Comparison of ENCODE assay signal across 8 mouse cellular contexts in genomic region chr4:117283271-117284191, GRCm38 (mm10). TPM values are rescaled to one million over a fixed set of nuclear protein-coding genes. Genes with fewer than 3 reads are reported as not detected.
DNase-seq lines count a peak whose midpoint lies in the region; ATAC-seq and TF ChIP-seq lines count a peak whose summit lies in the region.

No protein-coding gene starts in this region.

- 12% methylated on average over 22 of the region's 22 CpGs for WGBS in forebrain, embryonic 14.5 days
- 5% methylated on average over 22 of the region's 22 CpGs for WGBS in midbrain, embryonic 11.5 days

- no peak for TF ChIP-seq CTCF in E14TG2a.4 (conservative IDR thresholded peaks at IDR 0.05; ENCODE audit: low read length)

- peak; percentile 56 for DNase-seq in adrenal gland, adult 2 months
- DNase-seq in adrenal gland, adult 18-20 months (ENCODE audit: low spot score in 2 of 2) = no peak
- peak; percentile 56 for DNase-seq in forebrain, embryonic 14.5 days (ENCODE audit: low spot score)
- DNase-seq in midbrain, embryonic 11.5 days (ENCODE audit: low spot score, missing footprints) = peak; percentile 95
- DNase-seq in layer of hippocampus, adult 11-12 months (ENCODE audit: low spot score) = no peak
- no peak for DNase-seq in thymus, postnatal 10 days (ENCODE audit: low spot score in 2 of 2)
- no peak for DNase-seq in urinary bladder, adult 2 months (ENCODE audit: low spot score)

- H3K9me3 ChIP-seq in E14TG2a.4 (ENCODE audit: low read length) = no peaks in the 10 kb centered on the region
- no peaks in the 10 kb centered on the region for H3K9me3 ChIP-seq in forebrain, embryonic 14.5 days (replicated peaks; ENCODE audit: control insufficient read depth, low read length)
- no peaks in the 10 kb centered on the region for H3K9me3 ChIP-seq in midbrain, embryonic 11.5 days (ENCODE audit: control insufficient read depth, low read length)

- peak overlapping the region; percentile 36 for H3K27ac ChIP-seq in forebrain, embryonic 14.5 days (ENCODE audit: low read depth, low read length)
- H3K27ac ChIP-seq in midbrain, embryonic 11.5 days (ENCODE audit: low read depth, low read length) = peak overlapping the region; percentile 78

- no peaks in the 10 kb centered on the region for H3K27me3 ChIP-seq in E14TG2a.4 (ENCODE audit: insufficient read depth, low read length)
- H3K27me3 ChIP-seq in forebrain, embryonic 14.5 days (replicated peaks; ENCODE audit: control insufficient read depth, insufficient read depth, low read length) = no peaks in the 10 kb centered on the region
- peaks cover 32% of the 10 kb centered on the region; the same call in 1 of the 2 replicates for H3K27me3 ChIP-seq in midbrain, embryonic 11.5 days (ENCODE audit: control insufficient read depth, insufficient read depth, low read length)

- peak; percentile 72 for ATAC-seq in forebrain, embryonic 14.5 days
- peak; percentile 85 for ATAC-seq in midbrain, embryonic 11.5 days (ENCODE audit: low FRiP score)

- H3K4me3 ChIP-seq in E14TG2a.4 (replicated peaks; ENCODE audit: low read length) = peak overlapping the region; percentile 37
- no peak overlapping the region for H3K4me3 ChIP-seq in forebrain, embryonic 14.5 days (ENCODE audit: low read depth, low read length)
- H3K4me3 ChIP-seq in midbrain, embryonic 11.5 days (ENCODE audit: low read depth, low read length) = no peak overlapping the region

- peaks cover 100% of the 10 kb centered on the region for H3K36me3 ChIP-seq in E14TG2a.4 (ENCODE audit: insufficient read depth, low read length)
- H3K36me3 ChIP-seq in forebrain, embryonic 14.5 days (ENCODE audit: control insufficient read depth, insufficient read depth, low read length) = peaks cover 85% of the 10 kb centered on the region
- peaks cover 13% of the 10 kb centered on the region for H3K36me3 ChIP-seq in midbrain, embryonic 11.5 days (ENCODE audit: control insufficient read depth, insufficient read depth, low read length)

- H3K9ac ChIP-seq in forebrain, embryonic 14.5 days (ENCODE audit: low read length) = peak overlapping the region; percentile 26
- H3K9ac ChIP-seq in midbrain, embryonic 11.5 days (ENCODE audit: low read length) = peak overlapping the region; percentile 13; the same call in 1 of the 2 replicates

- no peak overlapping the region for H3K4me2 ChIP-seq in forebrain, embryonic 14.5 days (ENCODE audit: low read length)
- peak overlapping the region; percentile 1; the same call in 1 of the 2 replicates for H3K4me2 ChIP-seq in midbrain, embryonic 11.5 days

- H3K4me1 ChIP-seq in E14TG2a.4 (replicated peaks; ENCODE audit: low read depth, low read length) = peaks cover 100% of the 10 kb centered on the region
- peaks cover 19% of the 10 kb centered on the region for H3K4me1 ChIP-seq in forebrain, embryonic 14.5 days (ENCODE audit: control insufficient read depth, insufficient read depth, low read length)
- H3K4me1 ChIP-seq in midbrain, embryonic 11.5 days (ENCODE audit: control insufficient read depth, insufficient read depth, low read length) = peaks cover 65% of the 10 kb centered on the region

RNA-seq across cellular contexts. Expression of gene Armh1, which starts 31.6 kb away (rescaled TPM):
- total RNA-seq in adrenal gland, adult 2 months (2021) = 1 to 10 TPM; 2.2 to 2.8 TPM
- polyA plus RNA-seq in adrenal gland, adult 2 months (2012; rRNA removed) = 6.1 and 6.7 TPM in 2 replicates
- 1 to 10 TPM; 1.9 to 2.4 TPM for total RNA-seq in adrenal gland, adult 18-20 months (2021)
- 0.62 and 0.81 TPM in 2 replicates for polyA plus RNA-seq in forebrain, embryonic 14.5 days (2014; fragmentation: Nextera tagmentation; extraction: Ambion mirVana)
- polyA plus RNA-seq in midbrain, embryonic 11.5 days (2014; fragmentation: Nextera tagmentation; extraction: Ambion mirVana) = 0.34 and 0.40 TPM in 2 replicates
- 0.19 and 0.24 TPM in 2 replicates for polyA plus RNA-seq in urinary bladder, adult 2 months (2012; rRNA removed)

RNA-seq across cellular contexts. Expression of gene Tmem53, which starts 31.8 kb away (rescaled TPM):
- total RNA-seq in adrenal gland, adult 2 months (2021) = 10 to 100 TPM; 57.3 to 75.3 TPM
- 172 and 232 TPM in 2 replicates for polyA plus RNA-seq in adrenal gland, adult 2 months (2012; rRNA removed)
- total RNA-seq in adrenal gland, adult 18-20 months (2021) = 10 to 100 TPM; 38.6 to 66.8 TPM
- polyA plus RNA-seq in forebrain, embryonic 14.5 days (2014; fragmentation: Nextera tagmentation; extraction: Ambion mirVana) = 7.2 and 8.0 TPM in 2 replicates
- 7.5 and 8.4 TPM in 2 replicates for polyA plus RNA-seq in midbrain, embryonic 11.5 days (2014; fragmentation: Nextera tagmentation; extraction: Ambion mirVana)
- 12.4 and 14.0 TPM in 2 replicates for polyA plus RNA-seq in urinary bladder, adult 2 months (2012; rRNA removed)

Comparison
In these comparisons a context has a peak if more than half of its experiments do, and no peak if none do; other contexts are left out.
1. DNase-seq: peak in adrenal gland, adult 2 months (single experiment), forebrain, embryonic 14.5 days (single experiment) and midbrain, embryonic 11.5 days (single experiment); none in adrenal gland, adult 18-20 months (0 of 2), layer of hippocampus, adult 11-12 months (single experiment), thymus, postnatal 10 days (0 of 2) and urinary bladder, adult 2 months (single experiment).
2. RNA of gene Tmem53, which starts 31.8 kb away (polyA plus RNA-seq): 172 to 232 TPM in adrenal gland, adult 2 months; 12.4 to 14.0 TPM in urinary bladder, adult 2 months, 7.2 to 8.0 TPM in forebrain, embryonic 14.5 days and 7.5 to 8.4 TPM in midbrain, embryonic 11.5 days; every median in the first group is over 10 times any median in the second.